Mouse (Mus musculus) erythroblast, embryonic 14.5 days (primary cell): ENCODE measurements around the gene Dnah11.

Experiments
- GATA1 ChIP-seq: IDR thresholded peaks from 2 replicates; pipeline ENCODE4 v1.6.1; 2012; ENCODE audit warnings: low read length, inconsistent platforms, mixed read lengths
- TAL1 ChIP-seq: IDR thresholded peaks from 3 replicates; pipeline ENCODE4 v1.6.1; 2012; ENCODE audit warnings: low read length, inconsistent platforms, mixed read lengths

DNA sequence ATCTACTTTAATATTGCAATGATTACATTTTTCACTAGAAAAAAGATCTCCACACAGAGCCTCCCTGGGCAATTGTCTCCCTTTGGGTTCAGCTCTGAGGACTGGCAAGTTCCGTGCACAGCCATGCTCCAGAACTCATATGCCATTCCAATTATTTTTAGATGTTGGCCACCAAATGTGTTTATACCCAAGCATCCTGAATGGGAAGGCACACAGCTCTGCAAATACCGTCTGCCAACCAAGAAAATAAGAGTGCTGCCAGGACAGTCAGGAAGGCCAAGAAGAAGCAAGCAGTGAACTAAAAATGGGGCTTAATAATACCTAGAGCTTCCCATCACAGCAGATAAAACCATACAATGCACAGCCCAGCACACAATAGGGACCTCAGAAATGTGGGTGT lies 156.6 kb downstream of the Dnah11 start:
- TF ChIP-seq TAL1 (no peak), GATA1 (no peak)
